Mouse (Mus musculus) midbrain, postnatal 0 days (tissue): ENCODE measurements at regions not wholly inside any gene's neighbourhood (a gene's known extent, or its start where the extent isn't known, plus 50 kb on each side); places are given as distances from the start of the nearest gene placed in this dataset.

ENCODE experiments used
- ATAC-seq: fragments of 200-750 bp; cut with Nextera tagmentation; 2 replicates; pipeline ENCODE4 v1.8.0; 2017; ENCODE audit warnings: moderate number of reproducible peaks, mild to moderate bottlenecking, moderate TSS enrichment, moderate library complexity; ENCODE audit not compliant: low FRiP score
- DNase-seq: peaks from one replicate; pipeline ENCODE4 v3.0.0-alpha.2; 2015; ENCODE audit warnings: low spot score
- H3K27ac ChIP-seq: fragments of 300-500 bp; sonication (generic); 2 replicates; pipeline ENCODE4 v1.5.1; 2014; ENCODE audit warnings: low read depth, mild to moderate bottlenecking, low read length, mixed read lengths
- H3K27me3 ChIP-seq: fragments of 300-500 bp; sonication (generic); 2 replicates; pipeline ENCODE4 v1.6.1; 2014; ENCODE audit warnings: low read length, control low read depth, mixed read lengths; ENCODE audit not compliant: insufficient read depth
- H3K36me3 ChIP-seq: fragments of 300-500 bp; sonication (generic); 2 replicates; pipeline ENCODE4 v1.6.1; 2014; ENCODE audit warnings: low read length, control low read depth, mixed read lengths; ENCODE audit not compliant: insufficient read depth
- H3K4me1 ChIP-seq: fragments of 300-500 bp; sonication (generic); 2 replicates; pipeline ENCODE4 v1.6.1; 2014; ENCODE audit warnings: mild to moderate bottlenecking, control low read depth, antibody characterized with exemption, low read length, mixed read lengths; ENCODE audit not compliant: insufficient read depth
- H3K4me2 ChIP-seq: fragments of 300-500 bp; sonication (generic); 2 replicates; pipeline ENCODE4 v1.6.1; 2014; ENCODE audit warnings: low read depth, mild to moderate bottlenecking, low read length, mixed read lengths; ENCODE audit not compliant: poor library complexity, severe bottlenecking
- H3K4me3 ChIP-seq: fragments of 300-500 bp; sonication (generic); 2 replicates; pipeline ENCODE4 v1.5.1; 2014; ENCODE audit warnings: low read depth, mild to moderate bottlenecking, low read length, moderate library complexity
- H3K9ac ChIP-seq: fragments of 300-500 bp; sonication (generic); replicated peaks from 2 replicates; pipeline ENCODE4 v1.6.1; 2014; ENCODE audit warnings: mild to moderate bottlenecking, low read length, moderate library complexity, mixed read lengths; ENCODE audit not compliant: poor library complexity, severe bottlenecking
- H3K9me3 ChIP-seq: fragments of 300-500 bp; sonication (generic); 2 replicates; pipeline ENCODE4 v1.6.1; 2016; ENCODE audit warnings: low read length, control low read depth
- CTCF ChIP-seq: IDR thresholded peaks from 2 replicates; pipeline ENCODE4 v1.5.1; 2016; ENCODE audit warnings: antibody characterized with exemption, mild to moderate bottlenecking
- WGBS: fragments of 180-500 bp; shearing (Covaris S2); extraction: QIAGEN DNeasy Blood & Tissue Kit; methylation state at CpG from one replicate; pipeline ENCODE4 v1.1.7; 2014; 5-methylcytosine and 5-hydroxymethylcytosine counted together

DNA sequence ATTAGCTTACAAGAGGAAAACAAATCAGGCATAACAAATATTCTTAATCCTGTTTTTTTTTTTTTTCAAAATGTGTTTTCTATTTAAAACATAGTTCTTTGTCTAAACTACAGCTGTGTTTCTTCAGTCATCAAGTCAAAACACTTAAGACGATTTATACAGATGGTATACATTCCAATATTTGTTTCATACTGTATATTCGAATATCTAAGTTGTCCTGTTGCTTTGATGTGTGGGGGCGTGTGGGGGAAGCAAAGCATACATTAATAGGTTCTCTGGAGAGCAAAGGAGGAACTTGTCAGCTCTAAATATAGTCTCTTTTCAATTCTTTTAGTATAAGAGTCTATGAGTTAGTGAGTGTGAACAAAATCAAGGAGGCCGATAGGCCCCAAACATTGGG is 1056.7 kb upstream of the Cdh7 start:
- Histone ChIP-seq H3K36me3 (no peaks in the 10 kb centered on the region), H3K4me3 (no peak overlapping the region), H3K27me3 (no peaks in the 10 kb centered on the region), H3K4me2 (no peak overlapping the region), H3K4me1 (no peaks in the 10 kb centered on the region), H3K9ac (no peak overlapping the region), H3K27ac (no peak overlapping the region), H3K9me3 (no peaks in the 10 kb centered on the region)
- DNase-seq = no peak
- 78% methylated on average over 4 of the region's 4 CpGs for WGBS
- no peak for TF ChIP-seq CTCF
- ATAC-seq = no peak

DNA sequence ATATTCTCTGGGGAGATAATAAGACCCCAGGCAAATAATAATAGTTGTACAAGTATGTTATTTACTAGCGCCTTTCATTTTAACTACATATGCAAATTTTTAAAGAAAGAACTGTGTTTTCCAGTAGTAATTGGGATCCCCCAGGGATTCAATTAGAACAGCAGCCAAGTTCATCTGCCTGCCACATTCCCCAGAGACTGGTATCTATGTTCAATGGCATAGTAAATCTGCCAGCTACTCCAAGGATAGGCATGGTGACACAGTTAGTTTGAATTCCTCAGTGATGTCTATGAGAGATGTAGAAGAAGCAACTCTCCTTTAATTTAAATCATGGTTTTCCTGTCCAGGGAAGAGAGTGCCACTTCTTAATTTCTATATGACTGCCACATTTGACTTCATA is 1047.9 kb upstream of the Cdh7 start:
- H3K4me2 ChIP-seq = no peak overlapping the region
- H3K36me3 ChIP-seq = no peaks in the 10 kb centered on the region
- ATAC-seq = no peak
- H3K9me3 ChIP-seq = no peaks in the 10 kb centered on the region
- DNase-seq = peak; percentile 35
- 71% methylated on average over 1 of the region's 1 CpGs for WGBS
- H3K4me3 ChIP-seq = no peak overlapping the region
- H3K4me1 ChIP-seq = no peaks in the 10 kb centered on the region
- no peak overlapping the region for H3K9ac ChIP-seq
- H3K27me3 ChIP-seq = no peaks in the 10 kb centered on the region
- TF ChIP-seq CTCF = no peak
- H3K27ac ChIP-seq = no peak overlapping the region

DNA sequence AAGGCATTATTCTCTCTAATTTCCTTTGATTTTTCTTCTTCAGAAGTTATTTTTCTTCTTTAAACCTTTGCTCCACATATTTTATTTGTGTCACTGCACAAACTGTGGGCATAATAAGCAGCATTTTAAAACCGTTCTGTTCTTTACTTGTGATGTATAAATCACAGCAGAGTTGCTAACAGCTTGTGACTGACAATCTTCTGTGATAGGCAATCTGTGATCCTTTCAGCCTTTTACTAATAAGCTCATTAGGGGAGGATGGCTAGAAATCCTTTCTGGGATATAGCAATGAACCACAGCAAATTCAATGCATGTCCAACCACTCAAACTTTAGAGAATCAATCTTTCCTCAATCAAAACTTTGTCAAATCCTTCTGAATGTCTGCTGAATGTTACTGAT is 1007.4 kb upstream of the Cdh7 start:
- DNase-seq (peak; percentile 1), ATAC-seq (no peak)
- no peaks in the 10 kb centered on the region for H3K27me3 ChIP-seq
- H3K9ac ChIP-seq = no peak overlapping the region
- H3K4me2 ChIP-seq = no peak overlapping the region
- no peaks in the 10 kb centered on the region for H3K4me1 ChIP-seq
- WGBS = 37% methylated on average over 1 of the region's 1 CpGs
- TF ChIP-seq CTCF = no peak
- H3K36me3 ChIP-seq = no peaks in the 10 kb centered on the region
- no peak overlapping the region for H3K27ac ChIP-seq
- H3K4me3 ChIP-seq = no peak overlapping the region
- H3K9me3 ChIP-seq = no peaks in the 10 kb centered on the region

DNA sequence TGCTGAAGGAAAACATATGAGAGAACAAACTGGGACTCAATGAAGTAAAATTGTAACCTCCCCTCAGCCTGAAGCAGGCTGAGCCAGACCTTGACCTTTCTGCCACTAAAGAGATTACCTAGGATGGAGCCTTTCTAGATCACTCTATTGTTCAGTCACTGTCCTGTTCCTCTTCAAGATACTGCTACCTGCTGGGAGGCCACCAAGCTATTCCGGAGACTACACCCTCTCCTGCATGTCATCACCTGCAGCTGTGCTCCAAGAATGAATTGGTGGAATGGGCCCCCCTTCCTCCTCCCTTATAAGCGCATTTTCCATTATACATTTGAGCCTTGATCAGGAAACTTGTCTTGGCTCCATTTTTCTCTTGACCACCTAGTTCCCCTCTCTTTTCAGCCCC is 987.6 kb upstream of the Cdh7 start:
- ATAC-seq (no peak), DNase-seq (no peak)
- 75% methylated on average over 2 of the region's 2 CpGs for WGBS

More for the DNA sequence above, 987.6 kb upstream of the Cdh7 start:
- Histone ChIP-seq H3K4me3 (no peak overlapping the region), H3K36me3 (no peaks in the 10 kb centered on the region), H3K9ac (no peak overlapping the region), H3K27me3 (no peaks in the 10 kb centered on the region), H3K27ac (no peak overlapping the region), H3K9me3 (no peaks in the 10 kb centered on the region), H3K4me1 (no peaks in the 10 kb centered on the region), H3K4me2 (no peak overlapping the region)
- no peak for TF ChIP-seq CTCF
